Mouse (Mus musculus) MEL (cell line): ENCODE data around the gene Fchsd2. TPM values are rescaled to one million over a fixed set of nuclear protein-coding genes. Genes with fewer than 3 reads are reported as not detected.

Experiments
- DNase-seq: peaks from one replicate; pipeline ENCODE4 v3.0.0; 2011; ENCODE audit warnings: low read depth, low spot score
- H3K27ac ChIP-seq: 2 replicates; pipeline ENCODE4 v1.5.1; 2012; ENCODE audit warnings: low read depth, mild to moderate bottlenecking, control low read depth, low read length, moderate library complexity; ENCODE audit not compliant: control insufficient read depth
- H3K27me3 ChIP-seq, 2 experiments: fragments of 150-350 bp in 1 of 2; sonication (generic) in 1 of 2; 2 replicates each; pipeline ENCODE4 v1.6.1; 2012; ENCODE audit warnings: low read length in 2 of 2, mild to moderate bottlenecking in 2 of 2, improper control_type of control experiment in 1 of 2, moderate library complexity in 1 of 2; ENCODE audit not compliant: insufficient read depth in 2 of 2, control insufficient read depth in 1 of 2
- H3K36me3 ChIP-seq, 2 experiments: 2 replicates each; pipeline ENCODE4 v1.6.1; 2012 to 2014; ENCODE audit warnings: low read length in 2 of 2, improper control_type of control experiment in 1 of 2, inconsistent platforms in 1 of 2, mild to moderate bottlenecking in 1 of 2; ENCODE audit not compliant: insufficient read depth in 2 of 2, control insufficient read depth in 1 of 2
- H3K4me1 ChIP-seq, 2 experiments: fragments of 150-350 bp in 1 of 2; sonication (generic) in 1 of 2; 2 replicates each; pipeline ENCODE4 v1.6.1; 2012; ENCODE audit warnings: low read length in 2 of 2, improper control_type of control experiment in 1 of 2, mild to moderate bottlenecking in 1 of 2; ENCODE audit not compliant: insufficient read depth in 2 of 2, control insufficient read depth in 1 of 2
- H3K4me3 ChIP-seq, 2 experiments: fragments of 150-350 bp in 1 of 2; sonication (generic) in 1 of 2; 2 replicates each; pipeline ENCODE4 v1.5.1; 2012; ENCODE audit warnings: low read depth in 2 of 2, low read length in 2 of 2, mild to moderate bottlenecking in 2 of 2, moderate library complexity in 2 of 2, control low read depth in 1 of 2, improper control_type of control experiment in 1 of 2; ENCODE audit not compliant: control insufficient read depth in 1 of 2, insufficient read depth in 1 of 2
- H3K79me2 ChIP-seq: 2 replicates; pipeline ENCODE4 v1.6.1; 2012; ENCODE audit warnings: mild to moderate bottlenecking, low read length, moderate library complexity; ENCODE audit not compliant: control insufficient read depth, poor library complexity, insufficient read depth
- H3K9ac ChIP-seq: 2 replicates; pipeline ENCODE4 v1.6.1; 2012; ENCODE audit warnings: low read depth, mild to moderate bottlenecking, control low read depth, low read length, moderate library complexity; ENCODE audit not compliant: control insufficient read depth, poor library complexity, severe bottlenecking
- H3K9me3 ChIP-seq: fragments of 150-350 bp; sonication (generic); replicated peaks from 2 replicates; pipeline ENCODE4 v1.6.1; 2012; ENCODE audit warnings: mild to moderate bottlenecking, low read length, improper control_type of control experiment, moderate library complexity; ENCODE audit not compliant: insufficient read depth
- CHD1 ChIP-seq: IDR thresholded peaks from 2 replicates; pipeline ENCODE4 v1.6.1; 2012; ENCODE audit warnings: low read depth, mild to moderate bottlenecking, inconsistent platforms, low read length, improper control_type of control experiment
- CHD2 ChIP-seq: IDR thresholded peaks from 2 replicates; pipeline ENCODE4 v1.6.1; 2011; ENCODE audit warnings: low read length, improper control_type of control experiment
- ELF1 ChIP-seq: IDR thresholded peaks from 2 replicates; pipeline ENCODE4 v1.6.1; 2014; ENCODE audit warnings: low read depth, mild to moderate bottlenecking, inconsistent platforms, low read length, improper control_type of control experiment, moderate library complexity
- EP300 ChIP-seq, 2 experiments: IDR thresholded peaks; 2 replicates each; pipeline ENCODE4 v1.6.1; 2011; ENCODE audit warnings: improper control_type of control experiment in 2 of 2, low read length in 2 of 2, low read depth in 1 of 2, mild to moderate bottlenecking in 1 of 2
- ETS1 ChIP-seq: IDR thresholded peaks from 2 replicates; pipeline ENCODE4 v1.6.1; 2012; ENCODE audit warnings: low read depth, mild to moderate bottlenecking, inconsistent platforms, low read length, improper control_type of control experiment, moderate library complexity
- GABPA ChIP-seq: IDR thresholded peaks from 2 replicates; pipeline ENCODE4 v1.6.1; 2012; ENCODE audit warnings: low read depth, mild to moderate bottlenecking, inconsistent platforms, low read length, improper control_type of control experiment, moderate library complexity
- HCFC1 ChIP-seq: IDR thresholded peaks from 2 replicates; pipeline ENCODE4 v1.6.1; 2012; ENCODE audit warnings: low read depth, mild to moderate bottlenecking, inconsistent platforms, low read length, improper control_type of control experiment, moderate library complexity
- JUND ChIP-seq: IDR thresholded peaks from 2 replicates; pipeline ENCODE4 v1.6.1; 2011; ENCODE audit warnings: low read depth, mild to moderate bottlenecking, improper control_type of control experiment, low read length
- MAX ChIP-seq: IDR thresholded peaks from 2 replicates; pipeline ENCODE4 v1.6.1; 2011; ENCODE audit warnings: low read length, improper control_type of control experiment
- MAZ ChIP-seq: IDR thresholded peaks from 2 replicates; pipeline ENCODE4 v1.6.1; 2012; ENCODE audit warnings: low read depth, mild to moderate bottlenecking, inconsistent platforms, low read length, improper control_type of control experiment
- MEF2A ChIP-seq: IDR thresholded peaks from 2 replicates; pipeline ENCODE4 v1.6.1; 2014; ENCODE audit warnings: low read depth, mild to moderate bottlenecking, inconsistent platforms, low read length, improper control_type of control experiment; ENCODE audit not compliant: poor library complexity, insufficient replicate concordance, severe bottlenecking; ENCODE audit errors: extremely low read depth
- MYB ChIP-seq: IDR thresholded peaks from 2 replicates; pipeline ENCODE4 v1.6.1; 2011; ENCODE audit warnings: mild to moderate bottlenecking, low read depth, low read length, improper control_type of control experiment
- NELFE ChIP-seq: IDR thresholded peaks from 2 replicates; pipeline ENCODE4 v1.6.1; 2011; ENCODE audit warnings: low read depth, low read length, improper control_type of control experiment
- NRF1 ChIP-seq: IDR thresholded peaks from 2 replicates; pipeline ENCODE4 v1.6.1; 2014; ENCODE audit warnings: low read depth, mild to moderate bottlenecking, inconsistent platforms, low read length, improper control_type of control experiment, moderate library complexity; ENCODE audit not compliant: poor library complexity, insufficient read depth, severe bottlenecking
- POLR2A ChIP-seq, 2 experiments: IDR thresholded peaks; 2 replicates each; pipeline ENCODE4 v1.6.1; 2011 to 2012; ENCODE audit warnings: low read length in 2 of 2, mild to moderate bottlenecking in 2 of 2, control low read depth in 1 of 2, improper control_type of control experiment in 1 of 2, low read depth in 1 of 2, moderate library complexity in 1 of 2; ENCODE audit not compliant: control insufficient read depth in 1 of 2, insufficient read depth in 1 of 2, poor library complexity in 1 of 2
- POLR2AphosphoS2 ChIP-seq: IDR thresholded peaks from 2 replicates; pipeline ENCODE4 v1.6.1; 2011; ENCODE audit warnings: low read length, improper control_type of control experiment
- POLR2AphosphoS5 ChIP-seq: IDR thresholded peaks from 2 replicates; pipeline ENCODE4 v1.6.1; 2012; ENCODE audit warnings: low read depth, borderline replicate concordance, mild to moderate bottlenecking, inconsistent platforms, low read length, moderate library complexity, mixed read lengths
- RAD21 ChIP-seq: IDR thresholded peaks from 2 replicates; pipeline ENCODE4 v1.6.1; 2011; ENCODE audit warnings: mild to moderate bottlenecking, low read depth, low read length, improper control_type of control experiment
- SIN3A ChIP-seq: IDR thresholded peaks from 2 replicates; pipeline ENCODE4 v1.6.1; 2012; ENCODE audit warnings: low read length, improper control_type of control experiment, inconsistent platforms
- SMC3 ChIP-seq: IDR thresholded peaks from 2 replicates; pipeline ENCODE4 v1.6.1; 2011; ENCODE audit warnings: low read depth, low read length, improper control_type of control experiment
- TAL1 ChIP-seq: IDR thresholded peaks from 2 replicates; pipeline ENCODE4 v1.6.1; 2012; ENCODE audit warnings: mild to moderate bottlenecking, inconsistent platforms, low read length, moderate library complexity, mixed read lengths
- TCF12 ChIP-seq: IDR thresholded peaks from 2 replicates; pipeline ENCODE4 v1.6.1; 2014; ENCODE audit warnings: low read depth, mild to moderate bottlenecking, inconsistent platforms, low read length, improper control_type of control experiment, moderate library complexity
- USF2 ChIP-seq, 2 experiments: IDR thresholded peaks; 2 replicates each; pipeline ENCODE4 v1.6.1; 2011 to 2012; ENCODE audit warnings: improper control_type of control experiment in 2 of 2, low read length in 2 of 2, borderline replicate concordance in 1 of 2, inconsistent platforms in 1 of 2, low read depth in 1 of 2, mild to moderate bottlenecking in 1 of 2; ENCODE audit not compliant: insufficient read depth in 1 of 2
- ZC3H11A ChIP-seq: IDR thresholded peaks from 2 replicates; pipeline ENCODE4 v1.6.1; 2012; ENCODE audit warnings: low read depth, mild to moderate bottlenecking, inconsistent platforms, low read length, improper control_type of control experiment
- ZNF384 ChIP-seq: IDR thresholded peaks from 2 replicates; pipeline ENCODE4 v1.6.1; 2012; ENCODE audit warnings: low read depth, mild to moderate bottlenecking, inconsistent platforms, low read length, improper control_type of control experiment
- polyA plus RNA-seq, 2 experiments: library from polyadenylated mRNA; stranded (reverse) in 1 of 2; unstranded in 1 of 2; fragments of >175 nt in 1 of 2; fragments of >200 nt in 1 of 2; gene quantifications; 2 replicates each; pipeline versions ENCODE4 v1.2.1 to v1.2.4; 2012; ENCODE audit warnings: low replicate concordance in 2 of 2, low read depth in 1 of 2; ENCODE audit not compliant: insufficient read length in 2 of 2, insufficient read depth in 1 of 2, missing spikeins in 1 of 2
- total RNA-seq: library from RNA; depleted of rRNA; stranded (reverse); fragments of 300-350 nt; gene quantifications from 2 replicates; pipeline ENCODE4 v1.2.3, GENCODE M21; 2012

Gene Fchsd2
- total and polyA plus RNA-seq, 3 experiments, result 3.9 to 6.3 TPM; not detected in 1

DNA sequence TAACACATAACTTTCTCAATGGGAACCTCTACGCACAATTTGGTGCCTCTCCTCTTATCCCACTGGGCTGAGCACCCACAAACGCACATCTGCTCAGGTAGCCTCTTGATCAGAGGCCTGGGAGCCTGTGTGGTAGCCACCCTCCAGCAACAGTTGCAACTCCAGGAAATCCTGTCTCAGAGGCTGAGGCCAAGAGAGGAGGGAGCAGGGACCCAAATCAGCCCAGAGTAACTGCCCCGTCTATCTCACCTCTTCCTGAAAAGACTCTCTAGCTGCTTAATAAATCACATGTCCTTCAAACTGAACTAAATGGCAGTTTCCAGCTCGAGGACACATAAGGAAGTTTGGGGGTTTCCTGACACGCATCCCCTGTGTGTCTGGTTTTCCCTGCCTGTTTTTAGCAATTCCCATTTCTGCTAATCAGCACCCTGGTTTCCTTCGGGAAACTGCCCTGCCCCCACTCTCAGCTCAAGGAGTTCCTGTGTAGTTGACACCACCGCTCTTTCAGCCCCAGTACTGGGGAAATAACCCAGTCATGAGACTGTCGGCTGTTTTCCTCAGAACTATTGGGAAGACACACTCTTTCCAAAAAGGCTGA, 18.4 kb upstream of the Fchsd2 start:
- Histone ChIP-seq H3K79me2 (no peaks in the 10 kb centered on the region), H3K9ac (no peak overlapping the region), H3K9me3 (no peaks in the 10 kb centered on the region), H3K27ac (no peak overlapping the region), H3K4me1 (peaks cover 0 to 20% of the 10 kb centered on the region in 2 experiments; a peak in 3 of 4 replicates), H3K36me3 (peaks cover 0 to 12% of the 10 kb centered on the region in 2 experiments; a peak in 2 of 4 replicates), H3K4me3 (no peak overlapping the region), H3K27me3 (no peaks in the 10 kb centered on the region)
- DNase-seq, result no peak
- no peak for TF ChIP-seq NRF1
- TF ChIP-seq USF2 (IDR thresholded peaks at IDR 0.05; ENCODE audit: borderline replicate concordance in 1 of 2, insufficient read depth in 1 of 2, low read depth in 1 of 2, low read length in 2 of 2), result no peak
- no peak for TF ChIP-seq GABPA
- no peak for TF ChIP-seq POLR2AphosphoS5
- no peak for TF ChIP-seq MYB
- no peak for TF ChIP-seq NELFE
- TF ChIP-seq HCFC1, result no peak
- no peak for TF ChIP-seq MEF2A
- no peak for TF ChIP-seq MAX
- no peak for TF ChIP-seq CHD2
- TF ChIP-seq RAD21, result no peak
- no peak for TF ChIP-seq JUND
- no peak for TF ChIP-seq CHD1
- no peak for TF ChIP-seq MAZ
- TF ChIP-seq ZNF384, result no peak
- no peak for TF ChIP-seq POLR2AphosphoS2
- TF ChIP-seq ZC3H11A, result no peak

DNA sequence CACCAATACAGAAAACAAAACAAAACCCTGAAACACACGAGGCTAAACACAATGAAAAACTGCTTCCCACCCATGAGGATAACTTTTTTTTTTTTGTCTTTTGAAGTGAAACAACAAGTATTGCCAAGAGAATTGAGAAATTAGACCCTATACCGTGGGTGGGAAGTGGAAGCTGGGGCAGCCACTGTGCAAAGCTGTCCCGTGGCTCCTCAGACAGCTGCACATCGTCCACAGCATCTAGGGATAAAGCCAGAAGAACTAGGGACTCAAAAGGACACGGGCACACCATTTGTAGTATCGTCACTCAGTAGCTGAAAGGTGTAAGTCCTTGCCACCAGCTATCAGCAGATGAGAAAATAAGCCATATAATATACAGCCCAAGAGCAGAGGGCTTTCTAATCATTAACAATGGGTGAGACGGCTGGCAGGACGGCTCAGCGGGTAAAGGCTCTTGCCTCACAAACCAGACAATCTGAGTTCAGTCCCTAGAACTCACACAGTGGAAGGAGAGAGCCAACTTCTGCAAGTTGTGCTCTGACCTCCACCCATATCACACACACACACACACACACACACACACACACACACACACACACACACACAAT, 9.0 kb upstream of the Fchsd2 start:
- H3K4me1 ChIP-seq, result peaks cover 0 to 8% of the 10 kb centered on the region in 2 experiments; a peak in 2 of 4 replicates
- no peak for TF ChIP-seq ZNF384
- TF ChIP-seq POLR2AphosphoS5, result no peak
- no peak for TF ChIP-seq TAL1
- no peak for TF ChIP-seq ELF1
- no peak for TF ChIP-seq EP300 (IDR thresholded peaks at IDR 0.05; ENCODE audit: low read depth in 1 of 2, low read length in 2 of 2)
- TF ChIP-seq SMC3, result no peak
- no peak for TF ChIP-seq ETS1
- no peak for TF ChIP-seq TCF12
- no peak for TF ChIP-seq POLR2AphosphoS2
- no peak for TF ChIP-seq POLR2A (IDR thresholded peaks at IDR 0.05; ENCODE audit: control insufficient read depth in 1 of 2, insufficient read depth in 1 of 2, low read depth in 1 of 2, low read length in 2 of 2, poor library complexity in 1 of 2)
- TF ChIP-seq NELFE, result no peak
- TF ChIP-seq GABPA, result no peak
- no peak for TF ChIP-seq ZC3H11A
- TF ChIP-seq MYB, result no peak
- no peak for TF ChIP-seq SIN3A
- no peak for TF ChIP-seq MAX
- TF ChIP-seq CHD1, result no peak
- no peak overlapping the region for H3K9ac ChIP-seq

More for the DNA sequence above, 9.0 kb upstream of the Fchsd2 start:
- Histone ChIP-seq H3K27me3 (no peaks in the 10 kb centered on the region; a peak in 2 of 4 replicates), H3K27ac (no peak overlapping the region), H3K4me3 (no peak overlapping the region), H3K79me2 (no peaks in the 10 kb centered on the region), H3K9me3 (no peaks in the 10 kb centered on the region), H3K36me3 (no peaks in the 10 kb centered on the region; a peak in 1 of 4 replicates)
- DNase-seq, result no peak
